Comparison of ENCODE assay signal across 14 mouse cellular contexts in genomic region chr13:5497535-5497934, GRCm38 (mm10).
DNase-seq lines count a peak whose midpoint lies in the region; ATAC-seq and TF ChIP-seq lines count a peak whose summit lies in the region.
"Had no signal": no experiment of that assay in that cellular context is flagged by ENCODE, and none has a peak within 500 bp of the region (broad histone marks: within the 10 kb centered on the region; RNA-seq: fewer than 3 reads in every experiment).

No protein-coding gene starts in this region.

- no peaks in the 10 kb centered on the region for H3K27me3 ChIP-seq in heart, embryonic 11.5 days (ENCODE audit: control insufficient read depth, insufficient read depth, low read length)
- no peaks in the 10 kb centered on the region for H3K27me3 ChIP-seq in lung, embryonic 14.5 days (ENCODE audit: insufficient read depth, low read length)
- no peaks in the 10 kb centered on the region for H3K27me3 ChIP-seq in liver, embryonic 12.5 days (replicated peaks)
- H3K27me3 ChIP-seq: embryonic facial prominence, embryonic 12.5 days; heart, embryonic 12.5 days had no signal

- H3K36me3 ChIP-seq in heart, embryonic 11.5 days (ENCODE audit: control insufficient read depth, insufficient read depth, low read length): no peaks in the 10 kb centered on the region
- H3K36me3 ChIP-seq in lung, embryonic 14.5 days (ENCODE audit: insufficient read depth): no peaks in the 10 kb centered on the region
- H3K36me3 ChIP-seq in liver, embryonic 12.5 days: no peaks in the 10 kb centered on the region
- H3K36me3 ChIP-seq: embryonic facial prominence, embryonic 12.5 days; heart, embryonic 12.5 days had no signal

- H3K9me3 ChIP-seq in heart, embryonic 11.5 days (replicated peaks; ENCODE audit: control insufficient read depth, low read length): no peaks in the 10 kb centered on the region
- no peaks in the 10 kb centered on the region for H3K9me3 ChIP-seq in lung, embryonic 14.5 days (ENCODE audit: low read depth, low read length)
- H3K9me3 ChIP-seq in liver, embryonic 12.5 days (replicated peaks): no peaks in the 10 kb centered on the region
- H3K9me3 ChIP-seq: embryonic facial prominence, embryonic 12.5 days; heart, embryonic 12.5 days had no signal

- TF ChIP-seq CTCF in lung, embryonic 14.5 days (IDR thresholded peaks at IDR 0.05; ENCODE audit: low read depth): no peak

- H3K9ac ChIP-seq in heart, embryonic 11.5 days (ENCODE audit: low read depth, low read length): no peak overlapping the region
- no peak overlapping the region for H3K9ac ChIP-seq in lung, embryonic 14.5 days
- H3K9ac ChIP-seq in liver, embryonic 12.5 days: no peak overlapping the region
- H3K9ac ChIP-seq: embryonic facial prominence, embryonic 12.5 days; heart, embryonic 12.5 days; liver, embryonic 14.5 days had no signal

- H3K4me1 ChIP-seq in heart, embryonic 11.5 days (ENCODE audit: control insufficient read depth, insufficient read depth, low read length): no peaks in the 10 kb centered on the region
- no peaks in the 10 kb centered on the region for H3K4me1 ChIP-seq in lung, embryonic 14.5 days (ENCODE audit: insufficient read depth)
- no peaks in the 10 kb centered on the region for H3K4me1 ChIP-seq in liver, embryonic 12.5 days
- H3K4me1 ChIP-seq: embryonic facial prominence, embryonic 12.5 days; heart, embryonic 12.5 days had no signal

- DNase-seq in heart, adult 8-10 months (ENCODE audit: low spot score): peak; percentile 9
- peak; percentile 86 for DNase-seq in lung, embryonic 14.5 days
- DNase-seq in lung, postnatal 4 days: no peak
- DNase-seq in ZHBTc4 (ENCODE audit: low read depth, low spot score): peak; percentile 67
- peak; percentile 31 for DNase-seq in mesoderm, embryonic 11.5 days (ENCODE audit: low read depth, low spot score)
- DNase-seq in layer of hippocampus, adult 11-12 months (ENCODE audit: low spot score): no peak
- DNase-seq: spleen, adult 18-20 months; thymus, adult 18-20 months had no signal

- H3K4me2 ChIP-seq in heart, embryonic 11.5 days: no peak overlapping the region
- no peak overlapping the region for H3K4me2 ChIP-seq in lung, embryonic 14.5 days
- H3K4me2 ChIP-seq in liver, embryonic 12.5 days: no peak overlapping the region
- H3K4me2 ChIP-seq: embryonic facial prominence, embryonic 12.5 days; heart, embryonic 12.5 days had no signal

- H3K27ac ChIP-seq in heart, embryonic 11.5 days (ENCODE audit: low read depth, low read length): no peak overlapping the region
- no peak overlapping the region for H3K27ac ChIP-seq in lung, embryonic 14.5 days (ENCODE audit: low read depth)
- H3K27ac ChIP-seq in liver, embryonic 12.5 days: no peak overlapping the region
- H3K27ac ChIP-seq: embryonic facial prominence, embryonic 12.5 days; left cerebral cortex, adult 2 months; liver, embryonic 14.5 days had no signal

- no peak for ATAC-seq in heart, embryonic 11.5 days (replicated peaks; ENCODE audit: insufficient number of reproducible peaks, low FRiP score, low TSS enrichment)
- no peak for ATAC-seq in lung, embryonic 14.5 days (ENCODE audit: insufficient read depth)
- ATAC-seq in liver, embryonic 12.5 days: no peak

- H3K4me3 ChIP-seq in heart, embryonic 11.5 days (ENCODE audit: low read depth, low read length): no peak overlapping the region
- H3K4me3 ChIP-seq in lung, embryonic 14.5 days (ENCODE audit: low read depth, low read length): no peak overlapping the region
- H3K4me3 ChIP-seq in liver, embryonic 12.5 days: no peak overlapping the region
- H3K4me3 ChIP-seq: embryonic facial prominence, embryonic 12.5 days; heart, embryonic 12.5 days; left cerebral cortex, adult 2 months had no signal

Comparison
In these comparisons a context has a peak if more than half of its experiments do, and no peak if none do; other contexts are left out.
1. DNase-seq: peak in heart, adult 8-10 months (single experiment), lung, embryonic 14.5 days (single experiment), ZHBTc4 (single experiment) and mesoderm, embryonic 11.5 days (single experiment); none in lung, postnatal 4 days (0 of 2) and layer of hippocampus, adult 11-12 months (single experiment).